Mouse (Mus musculus) layer of hippocampus, adult 9-11 months (tissue): ENCODE results near the gene Golga2.
"Not testable (repeated sequence)": the region's sequence is repeated elsewhere in the genome, so short reads cannot be mapped to it uniquely, and the experiment has no call there.

Source experiments
- DNase-seq: peaks from one replicate; pipeline ENCODE4 v3.0.0; 2022

The Golga2 gene

DNA sequence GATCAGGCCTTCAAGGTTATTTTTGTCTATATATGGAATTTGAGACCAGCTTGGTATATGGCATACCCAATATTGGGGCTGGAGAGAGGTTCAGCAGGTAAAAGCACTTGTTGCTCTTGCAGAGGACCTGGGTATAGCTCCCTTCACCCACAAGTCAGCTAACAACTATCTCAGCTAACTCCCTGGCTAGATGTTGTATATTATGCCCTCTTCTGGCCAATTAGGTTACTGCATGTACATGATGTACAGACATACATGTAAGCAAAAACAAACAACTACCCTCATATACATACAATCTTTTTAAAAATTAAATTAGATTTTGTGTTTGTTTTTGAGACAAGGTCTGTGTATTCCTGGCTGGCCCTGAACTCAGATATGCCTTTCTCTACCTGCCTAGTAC lies 2.4 kb downstream of the Golga2 start:
- no peak for DNase-seq

DNA sequence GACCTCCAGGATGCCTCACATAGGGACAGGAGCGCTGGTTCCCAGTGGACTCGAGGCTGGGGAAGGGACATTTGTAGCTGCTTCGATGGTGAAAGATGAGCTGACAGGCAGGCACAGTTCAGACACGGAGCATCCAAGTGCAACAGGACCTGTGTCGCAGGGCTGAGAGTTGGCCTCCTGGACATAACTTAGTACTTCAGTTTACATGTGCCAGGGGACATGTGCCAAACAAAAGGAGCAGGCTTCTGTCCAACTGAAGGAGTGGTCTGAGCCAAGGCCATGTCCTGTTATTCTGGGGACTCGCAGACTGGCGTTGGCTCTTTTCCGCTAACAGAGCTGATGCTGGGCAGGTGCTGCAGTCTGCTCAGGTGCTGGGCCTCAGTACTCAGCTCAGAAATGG lies 7.2 kb downstream of the Golga2 start:
- DNase-seq: no peak

DNA sequence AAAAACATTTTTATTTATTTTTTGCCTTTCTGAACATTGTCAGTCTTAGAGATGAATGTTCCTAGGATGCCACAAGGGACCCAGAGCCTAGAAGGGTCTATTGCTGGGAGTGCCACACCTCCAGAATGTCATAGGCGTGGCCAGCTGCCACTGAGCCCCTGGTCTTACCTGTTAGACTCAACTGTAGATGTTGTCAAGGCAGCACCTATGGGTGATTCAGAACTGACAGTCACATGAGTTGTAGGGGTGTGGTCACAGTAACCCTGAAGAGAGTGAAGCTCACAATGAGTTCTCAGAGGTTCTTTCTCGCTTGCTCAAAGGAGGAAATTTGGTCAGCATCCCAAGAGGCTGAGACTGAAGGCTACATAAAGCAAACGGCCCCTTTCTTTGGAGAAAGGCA lies 8.1 kb downstream of the Golga2 start:
- DNase-seq: no peak

DNA sequence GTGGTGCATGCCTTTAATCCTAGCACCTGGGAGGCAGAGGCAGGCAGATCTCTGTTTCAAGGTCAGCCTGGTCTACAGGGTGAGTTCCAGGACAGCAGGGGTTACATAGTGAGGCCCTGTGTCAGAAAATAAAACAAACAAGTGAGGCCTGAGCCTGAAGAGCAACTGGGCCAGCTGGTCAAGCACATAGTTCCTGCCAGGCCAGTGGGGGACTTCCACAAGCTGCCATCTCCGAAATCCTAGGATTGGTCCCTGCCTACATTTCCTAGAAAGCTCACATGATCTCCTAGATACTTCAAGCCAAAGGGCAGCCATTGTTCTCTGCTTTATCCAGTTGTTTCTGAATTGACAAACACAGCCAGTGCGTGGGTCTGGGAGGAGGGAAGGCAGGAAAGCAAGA lies 8.7 kb downstream of the Golga2 start:
- not testable (repeated sequence) for DNase-seq

DNA sequence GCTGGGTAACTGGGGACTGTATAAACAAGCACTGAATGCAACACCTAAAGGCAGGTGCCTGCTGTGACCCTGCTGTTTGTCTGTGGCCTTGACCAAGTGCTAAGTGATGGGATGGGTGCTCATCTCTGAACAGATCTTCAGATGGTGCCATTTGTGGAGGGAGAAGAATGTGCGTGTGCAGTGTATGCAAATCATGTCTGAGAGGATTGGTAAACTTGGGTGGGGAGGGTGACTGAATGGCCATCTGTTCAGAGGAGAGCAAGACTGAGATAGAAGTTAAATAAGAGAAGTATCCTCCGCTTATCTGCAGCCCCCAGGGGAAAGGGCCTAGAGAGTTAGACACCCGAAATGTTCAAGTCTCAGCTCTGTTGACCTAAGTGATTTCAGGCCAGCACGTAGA lies 12.3 kb downstream of the Golga2 start:
- no peak for DNase-seq

DNA sequence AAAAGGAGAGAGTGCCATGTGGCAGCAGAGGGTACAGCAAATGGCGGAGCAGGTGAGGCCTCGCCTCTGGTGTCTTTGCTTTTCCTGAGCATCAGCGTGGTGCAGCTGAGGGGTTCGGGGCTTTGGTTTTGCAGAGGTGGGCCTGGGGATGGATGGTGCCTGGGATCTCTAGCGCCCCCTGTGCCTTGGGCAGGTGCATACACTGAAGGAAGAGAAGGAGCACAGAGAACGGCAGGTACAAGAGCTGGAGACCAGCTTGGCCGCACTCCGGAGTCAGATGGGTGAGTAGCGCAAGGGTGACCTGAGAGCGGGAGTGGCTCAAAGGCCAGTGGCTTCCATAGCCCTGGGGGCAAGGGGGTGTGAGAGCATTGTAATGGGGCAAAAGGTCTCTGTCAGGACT lies 15.8 kb downstream of the Golga2 start:
- DNase-seq: no peak

DNA sequence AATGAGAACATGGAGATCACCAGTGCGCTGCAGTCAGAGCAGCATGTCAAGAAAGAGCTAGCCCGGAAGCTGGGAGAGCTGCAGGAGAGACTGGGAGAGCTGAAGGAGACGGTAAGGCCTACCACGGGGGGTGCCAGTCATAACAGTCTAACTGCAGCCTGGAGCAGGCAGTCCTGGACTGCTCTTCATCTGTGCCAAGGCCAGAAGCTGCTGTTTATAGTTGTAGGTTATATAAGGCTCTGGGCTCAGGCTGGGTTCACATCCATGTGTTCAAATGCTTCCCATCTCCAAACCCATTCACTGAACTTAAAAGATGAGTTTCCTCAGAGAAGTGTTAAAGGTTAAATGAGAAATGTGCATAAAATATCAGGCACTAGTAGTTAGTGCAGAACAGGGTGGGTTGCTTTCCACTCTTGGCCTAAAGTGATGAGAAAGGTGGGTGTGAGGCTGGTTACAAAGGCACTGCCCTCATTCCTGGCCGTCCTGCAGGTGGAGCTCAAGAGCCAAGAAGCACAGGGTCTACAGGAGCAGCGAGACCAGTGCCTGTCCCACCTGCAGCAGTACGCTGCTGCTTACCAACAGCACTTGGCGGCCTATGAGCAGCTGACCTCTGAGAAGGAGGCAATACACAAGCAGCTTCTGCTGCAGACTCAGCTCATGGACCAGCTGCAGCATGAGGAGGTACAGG lies 17.1 kb downstream of the Golga2 start:
- DNase-seq: no peak

DNA sequence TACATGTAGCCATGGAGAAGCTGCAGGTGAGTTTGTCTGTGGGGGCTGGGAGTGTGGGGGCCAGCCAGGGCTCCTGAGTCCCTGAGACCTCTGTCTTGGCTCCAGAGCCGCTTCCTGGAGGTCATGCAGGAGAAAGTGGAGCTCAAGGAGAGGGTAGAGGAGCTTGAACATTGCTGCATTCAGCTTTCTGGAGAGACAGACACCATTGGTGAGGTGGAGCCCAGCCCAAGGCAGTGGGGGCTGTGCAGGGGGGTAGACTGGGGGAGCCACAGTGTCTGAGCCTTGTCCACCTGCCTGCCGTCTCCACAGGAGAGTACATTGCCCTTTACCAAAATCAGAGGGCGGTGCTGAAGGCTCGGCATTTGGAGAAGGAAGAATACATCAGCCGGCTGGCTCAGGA lies 18.5 kb downstream of the Golga2 start:
- DNase-seq: no peak

DNA sequence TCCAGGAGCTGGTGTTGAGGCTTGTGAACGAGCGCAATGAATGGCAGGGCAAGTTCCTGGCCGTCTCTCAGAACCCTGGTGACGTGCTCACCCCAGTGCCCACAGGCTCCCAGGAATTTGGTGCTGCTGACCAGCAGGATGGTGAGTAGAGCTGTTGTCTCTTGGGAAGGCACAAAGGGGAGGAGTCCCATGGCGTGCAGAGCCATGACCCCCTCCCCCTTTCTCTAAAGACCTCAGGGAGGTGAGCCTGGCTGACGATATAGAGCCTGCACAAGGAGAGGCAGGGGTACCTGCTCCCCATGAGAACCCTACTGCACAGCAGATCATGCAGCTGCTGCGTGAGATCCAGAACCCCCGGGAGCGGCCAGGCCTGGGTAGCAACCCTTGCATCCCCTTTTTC lies 19.0 kb downstream of the Golga2 start:
- no peak for DNase-seq

DNA sequence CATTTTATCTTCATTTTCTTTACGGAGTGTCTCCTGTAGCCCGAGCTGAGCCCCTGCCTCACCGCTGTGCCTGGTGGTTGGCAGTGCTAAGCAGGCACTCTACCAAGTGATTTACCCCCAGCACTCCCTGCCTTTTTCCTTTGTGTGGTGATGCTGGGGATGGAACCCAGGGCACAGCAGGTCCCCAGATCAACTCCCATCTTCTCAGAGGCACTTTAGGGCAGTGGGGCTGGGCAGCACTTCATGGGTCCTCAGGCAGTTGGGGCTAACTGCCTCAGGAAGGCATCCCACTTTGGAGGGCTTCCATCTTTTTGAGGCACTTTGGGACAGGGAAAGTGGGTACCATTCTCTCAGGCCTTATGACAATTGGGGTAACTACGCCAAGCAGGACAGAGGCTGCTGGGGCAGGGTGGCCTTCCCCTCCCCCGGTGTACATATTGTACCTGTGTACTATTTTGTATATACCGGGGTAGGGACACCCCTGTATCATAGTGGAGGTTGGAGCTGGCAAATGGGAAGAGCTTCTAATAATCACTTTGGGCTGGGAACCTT lies 20.1 kb downstream of the Golga2 start:
- no peak for DNase-seq

DNA sequence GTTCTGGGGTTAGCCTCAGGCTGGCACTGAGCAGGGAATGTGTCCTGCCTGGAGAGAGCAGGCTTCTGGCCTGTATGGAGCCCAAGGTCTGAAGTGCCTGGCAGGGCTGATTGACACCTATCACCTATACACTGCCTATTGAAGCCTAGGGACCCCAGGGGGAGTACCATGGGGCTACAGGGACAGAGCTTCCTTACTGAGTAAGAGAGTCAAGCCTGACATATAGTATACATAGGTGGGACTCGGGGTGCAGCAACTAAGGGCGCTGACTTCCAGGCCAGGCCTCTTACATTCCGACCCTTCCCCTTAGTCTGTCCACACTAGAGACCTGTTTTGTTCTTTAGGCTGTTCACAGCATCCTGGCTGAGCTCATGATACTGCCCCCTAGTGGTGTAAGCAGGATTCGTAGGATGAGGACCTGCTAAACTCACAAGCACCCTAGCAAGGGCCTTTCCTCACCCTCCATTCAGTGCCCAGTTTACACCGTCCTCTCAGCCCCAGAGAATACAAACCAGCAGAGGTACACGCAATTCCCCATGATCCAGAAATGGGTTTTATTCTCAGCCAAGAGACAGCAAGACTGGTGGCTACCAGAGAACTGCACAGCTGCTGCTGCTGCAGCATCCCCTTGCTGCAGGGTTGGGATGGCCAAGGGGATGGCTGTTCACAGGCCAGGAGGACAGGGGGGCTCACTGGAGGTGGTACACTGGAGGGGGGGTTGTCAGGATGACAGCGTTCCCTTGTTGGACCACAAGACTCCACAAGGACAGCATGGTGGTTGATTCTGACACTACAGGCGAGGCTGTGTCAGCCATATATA lies 21.0 kb downstream of the Golga2 start:
- DNase-seq: no peak

DNA sequence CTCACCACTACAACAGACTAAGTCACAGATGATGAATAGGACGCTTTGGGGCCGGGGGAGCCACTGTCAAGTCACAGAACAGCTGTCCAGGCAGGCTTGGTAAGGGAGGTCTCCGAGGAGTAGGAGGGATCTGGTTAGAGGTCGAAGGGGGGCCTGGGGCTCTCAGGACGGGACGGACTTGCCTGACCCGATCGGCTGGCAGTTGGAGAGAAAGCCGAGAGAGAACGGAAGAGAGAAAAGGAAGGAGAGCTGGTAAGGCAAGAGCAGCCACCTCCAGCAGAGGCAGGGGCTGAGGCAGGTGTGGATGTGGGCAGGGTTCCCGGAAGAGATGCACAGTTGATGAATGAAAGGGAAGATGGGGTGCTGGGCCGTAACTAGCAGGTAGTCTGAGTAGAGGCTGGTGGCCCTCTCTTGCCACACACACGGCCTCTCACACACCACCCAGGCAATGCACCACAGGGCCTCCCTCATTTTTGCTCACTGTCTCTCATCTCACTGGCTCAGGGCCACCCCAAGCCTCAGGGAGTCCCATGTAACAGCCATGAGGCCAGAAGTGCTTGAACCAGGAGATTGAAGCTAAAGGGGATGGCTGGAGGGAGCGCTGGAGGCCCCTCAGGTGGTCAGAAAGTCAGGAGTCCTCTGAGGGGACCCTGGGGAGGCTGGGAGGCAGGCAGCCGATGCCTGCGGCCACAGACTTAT lies 21.8 kb downstream of the Golga2 start:
- no peak for DNase-seq

DNA sequence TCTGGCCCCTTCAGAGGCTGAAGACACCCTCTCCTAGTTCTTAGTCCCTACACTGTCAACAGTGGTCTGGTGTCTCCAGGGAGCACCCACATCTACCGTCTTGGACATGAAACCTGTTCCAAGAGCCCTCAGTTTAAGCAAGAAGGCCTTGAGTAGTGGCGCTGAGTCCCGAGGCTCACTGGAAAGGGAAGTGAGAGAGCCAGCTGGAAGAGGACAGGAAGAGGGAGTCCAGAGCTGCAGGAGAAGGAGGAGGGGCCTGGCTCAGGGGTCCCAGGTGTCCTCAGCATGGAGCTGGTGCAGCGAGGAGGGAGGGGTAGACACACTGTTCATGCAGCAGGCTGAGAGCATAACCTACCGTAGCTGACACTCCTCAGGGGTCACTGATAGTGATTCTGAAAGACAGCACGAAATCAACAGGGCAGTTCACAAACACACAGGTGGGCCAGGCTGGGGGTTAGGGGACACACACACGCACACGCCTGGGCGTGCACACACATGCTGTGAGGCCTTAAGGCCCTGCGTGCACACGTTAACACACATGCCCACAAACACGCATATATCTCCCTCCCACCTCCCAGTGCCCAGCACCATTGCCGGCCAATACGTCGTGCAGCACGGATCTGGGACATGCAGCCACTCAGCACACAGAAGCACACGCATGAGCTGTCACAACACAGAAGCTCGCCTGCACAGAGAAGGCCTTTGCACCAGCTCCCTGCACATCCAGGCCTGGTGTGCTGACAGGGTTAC lies 23.1 kb downstream of the Golga2 start:
- DNase-seq: no peak

DNA sequence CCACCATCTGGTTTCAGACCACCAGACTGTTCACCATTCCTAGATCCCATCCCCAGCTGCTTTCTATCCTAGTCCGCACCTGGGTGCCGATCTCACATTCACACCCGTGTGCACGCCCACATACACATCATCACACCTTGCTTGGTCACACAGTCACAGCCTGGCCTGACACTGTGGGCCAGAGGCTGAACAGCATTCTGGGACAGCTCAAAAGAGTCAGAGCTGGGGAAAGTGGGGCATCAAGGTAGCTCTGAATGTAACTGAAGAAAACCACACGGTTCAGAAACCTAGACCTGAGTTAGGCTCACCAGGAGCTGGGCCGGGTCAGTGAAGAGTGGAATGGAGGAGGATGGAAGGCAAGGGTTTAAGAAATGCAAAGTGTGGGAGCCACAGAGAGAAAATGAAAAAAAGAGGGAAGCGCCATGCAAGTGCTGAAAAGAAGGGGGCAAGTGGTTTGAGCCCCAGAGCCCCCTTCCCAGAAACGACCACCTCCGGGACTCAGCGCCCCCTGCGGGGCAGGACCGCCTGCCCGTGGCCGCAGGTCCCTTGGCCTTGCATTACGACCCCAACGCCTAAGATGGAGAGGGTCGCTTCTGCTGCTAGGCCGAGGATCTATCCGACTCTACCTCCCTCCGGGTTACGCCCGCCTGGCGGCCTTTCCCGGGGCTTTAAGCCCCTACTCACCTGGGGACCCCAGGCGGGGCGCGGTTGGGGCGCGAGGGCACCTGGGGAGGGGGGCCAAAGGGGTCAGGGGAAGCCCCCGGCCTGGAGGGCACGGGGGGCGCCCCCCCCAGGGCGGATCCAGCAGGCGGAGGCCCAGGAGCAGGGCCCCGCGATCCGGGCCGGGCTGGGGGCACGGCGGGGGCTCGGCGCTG lies 24.5 kb downstream of the Golga2 start:
- no peak for DNase-seq

DNA sequence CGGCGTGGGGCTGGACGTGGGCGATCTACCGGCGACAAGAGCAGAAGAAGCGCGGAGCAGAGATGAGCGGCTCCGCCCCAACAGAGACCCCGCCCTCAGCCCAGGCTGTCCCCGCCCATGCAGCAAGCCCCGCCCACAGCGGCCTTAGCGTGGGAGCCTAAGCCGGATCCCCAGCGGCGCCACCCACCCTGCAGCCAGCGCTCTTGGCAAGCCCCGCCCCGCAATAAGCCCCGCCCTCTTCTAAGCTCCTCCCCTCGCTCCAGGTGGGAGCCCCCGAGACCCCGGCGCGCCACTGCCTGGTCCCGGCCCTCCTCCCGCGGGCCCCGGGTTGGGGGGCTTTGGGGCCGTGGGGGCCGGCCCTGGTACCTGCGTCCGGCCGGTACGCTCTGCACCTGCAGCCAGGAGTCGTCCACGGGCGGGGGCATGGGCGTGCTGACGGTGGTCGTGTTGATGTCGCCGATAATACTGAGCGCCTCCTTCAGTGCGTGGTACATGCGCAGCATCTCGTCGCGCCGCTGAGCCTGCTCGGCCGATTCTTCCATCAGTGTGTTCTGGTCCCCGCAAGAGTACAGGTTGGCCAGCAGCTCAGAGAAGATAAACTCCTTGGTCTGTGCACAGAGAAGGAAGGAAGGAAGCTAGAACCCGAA lies 25.3 kb downstream of the Golga2 start:
- DNase-seq: no peak

DNA sequence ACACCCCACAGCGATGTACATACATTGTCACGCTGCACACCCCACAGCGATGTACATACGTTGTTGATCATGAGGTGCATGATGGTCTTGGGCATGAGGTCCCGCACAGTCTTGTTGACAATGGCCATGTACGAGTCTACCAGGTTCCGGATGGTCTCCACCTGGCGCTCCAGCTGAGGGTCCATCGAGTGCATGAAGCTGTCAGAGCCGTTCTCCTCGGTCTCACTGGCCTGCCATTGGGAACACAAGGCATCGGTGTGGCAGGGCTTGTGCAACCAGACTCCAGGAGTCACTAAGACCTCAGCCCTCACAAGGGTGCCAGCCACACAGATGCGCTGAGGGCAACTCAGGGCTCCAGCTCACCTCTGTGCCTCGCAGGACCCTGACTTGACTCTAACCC lies 27.6 kb downstream of the Golga2 start:
- no peak for DNase-seq

DNA sequence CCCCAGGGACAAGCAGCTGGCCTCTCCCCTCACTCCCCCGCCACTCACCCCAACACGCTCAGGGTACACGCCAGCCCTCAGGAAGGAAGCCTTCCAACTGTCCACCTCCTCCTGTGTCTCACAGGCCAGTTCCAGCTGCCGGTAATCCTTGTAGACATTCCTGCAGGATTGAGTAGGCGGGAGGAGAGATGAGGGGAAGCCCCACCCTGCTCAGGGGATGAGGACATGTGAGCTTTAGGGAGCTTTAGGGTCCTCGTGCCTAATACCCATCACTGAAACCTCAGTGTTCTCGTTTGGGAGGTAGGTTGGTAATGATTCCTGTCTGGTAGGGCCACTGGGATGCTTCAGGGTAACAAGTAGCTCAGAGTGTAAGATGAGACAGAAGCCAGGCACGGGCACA lies 28.6 kb downstream of the Golga2 start:
- DNase-seq: no peak

DNA sequence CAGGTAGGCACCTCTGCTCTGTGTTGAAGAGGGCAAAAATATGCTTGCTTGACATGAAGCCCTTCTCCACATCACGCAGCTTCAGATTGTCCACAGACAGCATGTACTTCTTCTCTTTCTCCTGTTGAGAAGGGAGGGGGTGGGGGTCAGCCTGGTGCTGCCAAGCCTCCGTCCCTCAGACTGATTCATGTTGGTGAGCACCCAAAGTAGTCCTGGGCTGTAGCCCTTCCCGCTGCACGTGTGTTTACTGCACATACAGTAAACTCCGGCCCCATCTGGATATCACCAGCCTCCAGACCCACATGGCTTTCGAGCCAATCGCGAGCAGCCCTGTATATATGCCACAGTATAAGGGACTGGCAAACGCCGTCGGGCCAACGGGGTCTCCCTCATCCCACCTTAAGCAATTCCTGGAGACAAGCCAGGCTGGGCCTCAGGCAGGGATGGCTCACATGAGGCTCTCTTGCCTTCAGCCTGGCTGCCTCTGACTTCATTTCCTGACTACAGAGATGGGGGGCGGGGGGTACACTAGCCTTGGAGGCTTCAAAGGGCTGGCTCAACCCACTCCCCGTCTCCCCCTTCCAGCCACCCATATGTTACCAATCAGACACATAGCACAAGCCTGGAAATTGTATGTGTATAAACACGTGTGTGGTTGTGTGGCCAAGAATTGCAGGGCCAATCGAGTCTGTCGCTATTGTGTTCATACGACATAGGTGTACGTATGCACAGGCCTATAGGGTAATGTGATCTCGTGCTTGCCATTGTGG lies 29.9 kb downstream of the Golga2 start:
- no peak for DNase-seq

DNA sequence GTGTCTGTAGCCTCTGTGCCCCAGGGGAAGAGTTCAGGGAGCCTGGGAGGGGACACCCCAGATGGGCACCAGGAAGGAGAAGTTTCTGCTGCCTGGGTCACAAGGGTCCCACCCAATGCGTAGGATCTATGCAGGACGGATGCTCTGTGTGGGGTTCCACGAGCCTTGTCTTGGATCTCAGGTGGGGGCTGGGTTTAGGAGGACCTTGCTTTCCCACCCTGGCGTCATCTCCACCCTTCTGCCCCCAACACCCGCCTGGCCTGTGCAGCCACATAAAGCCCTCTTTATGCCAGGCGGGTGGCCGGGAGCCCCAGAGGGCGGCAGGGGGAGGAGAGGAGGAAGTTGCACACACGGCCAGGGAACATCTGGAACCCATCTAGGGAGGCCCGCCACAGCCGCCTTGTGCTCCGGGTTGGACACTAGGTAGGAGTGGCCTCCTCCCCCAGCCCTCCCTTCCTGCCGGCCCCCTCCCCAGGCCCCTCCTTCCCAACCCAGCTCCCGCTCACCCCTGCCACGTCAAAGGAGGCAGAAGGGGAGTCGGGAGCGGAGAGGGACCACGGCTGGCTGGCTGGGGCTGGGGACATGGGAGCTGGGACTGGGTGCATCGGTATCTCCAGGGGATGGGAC lies 30.7 kb downstream of the Golga2 start:
- DNase-seq: no peak
